Mouse (Mus musculus) mouse embryonic stem cell (cell line): ENCODE data around the gene Pacsin2.
"Not testable (repeated sequence)": the region's sequence is repeated elsewhere in the genome, so short reads cannot be mapped to it uniquely, and the experiment has no call there.

Source experiments
- in situ Hi-C, 2 experiments: fragments of 300-500 bp; cut with MboI; formaldehyde crosslinking; loops; 1 replicate in 1 of 2; 3 replicates in 1 of 2; pipeline ENCODE4 v1.14.3; 2019 to 2020; ENCODE audit warnings: low sequenced_read_pairs in 2 of 2, low pct_unique_long_range_greater_than_20kb in 1 of 2, mixed read lengths in 1 of 2; ENCODE audit not compliant: unreplicated experiment in 1 of 2

Gene Pacsin2

GRCm38 (mm10) chr15:83483482-83483881, 19.1 kb upstream of the Pacsin2 start:
- in situ Hi-C loops = no loop called here

GRCm38 (mm10) chr15:83482645-83483224, 18.3 kb upstream of the Pacsin2 start:
- in situ Hi-C loops = no loop called here

GRCm38 (mm10) chr15:83481236-83481780, 16.9 kb upstream of the Pacsin2 start:
- in situ Hi-C loops = no loop called here

GRCm38 (mm10) chr15:83479818-83480217, 15.4 kb upstream of the Pacsin2 start:
- in situ Hi-C loops = no loop called here

- in situ Hi-C loops = no loop called here
These were observed 13.7 kb upstream of the Pacsin2 start for GRCm38 (mm10) chr15:83478096-83478495.

- in situ Hi-C loops = no loop called here
These were observed 12.3 kb upstream of the Pacsin2 start for GRCm38 (mm10) chr15:83476593-83477273.

GRCm38 (mm10) chr15:83474466-83474836, 10.0 kb upstream of the Pacsin2 start:
- in situ Hi-C loops = no loop called here

- in situ Hi-C loops = no loop called here
These were observed 9.5 kb upstream of the Pacsin2 start for GRCm38 (mm10) chr15:83473832-83474465.

- in situ Hi-C loops = no loop called here
These were observed 8.8 kb upstream of the Pacsin2 start for GRCm38 (mm10) chr15:83473251-83473650.

- in situ Hi-C loops = no loop called here
These were observed 7.1 kb upstream of the Pacsin2 start for GRCm38 (mm10) chr15:83471476-83471875.

- in situ Hi-C loops = no loop called here
These were observed 6.0 kb upstream of the Pacsin2 start for GRCm38 (mm10) chr15:83470443-83470842.

- in situ Hi-C loops = no loop called here
These were observed 4.9 kb upstream of the Pacsin2 start for GRCm38 (mm10) chr15:83469279-83469821.

GRCm38 (mm10) chr15:83467232-83467966, 3.0 kb upstream of the Pacsin2 start:
- in situ Hi-C loops = no loop called here

- in situ Hi-C loops = no loop called here
These were observed 1.9 kb upstream of the Pacsin2 start for GRCm38 (mm10) chr15:83466331-83466730.

GRCm38 (mm10) chr15:83464905-83465650, 672 bp upstream of the Pacsin2 start:
- in situ Hi-C loops = no loop called here

GRCm38 (mm10) chr15:83463369-83464082, 880 bp downstream of the Pacsin2 start:
- in situ Hi-C loops = no loop called here

- in situ Hi-C loops = not testable (repeated sequence)
These were observed 2.1 kb downstream of the Pacsin2 start for GRCm38 (mm10) chr15:83462349-83462748.

- in situ Hi-C loops = no loop called here
These were observed 3.5 kb downstream of the Pacsin2 start for GRCm38 (mm10) chr15:83460891-83461290.
